Mouse (Mus musculus): Measurements from ENCODE around the gene Bnc2. TPM values are rescaled to one million over a fixed set of nuclear protein-coding genes. Genes with fewer than 3 reads are reported as not detected.

Gene Bnc2
- 0.84 and 1.1 TPM in 2 replicates for polyA plus RNA-seq (2015; fragmentation: Nextera tagmentation; extraction: Ambion mirVana)

DNA sequence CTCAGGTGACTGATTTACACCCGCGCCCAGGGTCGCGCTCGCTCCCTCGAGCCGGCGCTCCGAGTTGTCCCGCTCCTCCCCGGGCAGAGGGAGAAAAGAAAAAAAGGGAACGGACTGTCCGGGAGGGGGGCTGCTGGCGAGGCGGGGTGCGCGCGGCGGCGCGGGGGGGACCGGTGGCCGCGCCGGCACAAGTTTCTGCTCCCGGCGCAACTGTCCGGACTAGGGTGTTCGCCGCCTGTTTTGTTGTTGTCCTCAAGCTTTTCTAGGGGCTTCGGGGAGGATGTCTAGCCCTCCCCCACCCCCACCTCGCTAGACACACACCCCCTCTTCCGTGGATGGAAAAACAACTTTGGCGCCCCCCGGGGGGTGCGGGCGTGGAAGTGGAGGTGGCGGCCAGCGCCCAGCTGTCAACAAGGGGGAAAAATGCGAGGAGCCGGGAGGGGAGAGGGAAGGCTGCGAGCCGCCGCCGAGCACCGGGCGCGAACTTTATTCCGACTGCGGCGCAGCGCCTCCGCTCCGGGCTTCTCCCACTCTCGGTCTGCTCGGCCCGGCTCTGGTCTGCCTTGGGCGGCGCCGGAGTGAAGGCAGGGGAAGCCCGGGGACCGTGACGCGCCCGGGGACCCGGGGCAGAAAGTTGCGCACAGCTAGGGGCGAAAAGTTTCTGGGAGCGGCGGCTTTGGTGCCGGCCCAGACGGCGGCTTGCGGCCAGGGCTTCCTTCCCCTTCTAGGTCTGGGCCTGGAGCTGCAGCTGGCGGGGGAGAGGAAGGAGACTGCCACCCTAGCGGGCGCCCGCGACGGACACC is at the start of gene Bnc2:
TSS of gene Bnc2 (minus strand) at position 105 of the 803 bp plus-strand sequence.
- DNase-seq (ENCODE audit: low spot score): no peak

DNA sequence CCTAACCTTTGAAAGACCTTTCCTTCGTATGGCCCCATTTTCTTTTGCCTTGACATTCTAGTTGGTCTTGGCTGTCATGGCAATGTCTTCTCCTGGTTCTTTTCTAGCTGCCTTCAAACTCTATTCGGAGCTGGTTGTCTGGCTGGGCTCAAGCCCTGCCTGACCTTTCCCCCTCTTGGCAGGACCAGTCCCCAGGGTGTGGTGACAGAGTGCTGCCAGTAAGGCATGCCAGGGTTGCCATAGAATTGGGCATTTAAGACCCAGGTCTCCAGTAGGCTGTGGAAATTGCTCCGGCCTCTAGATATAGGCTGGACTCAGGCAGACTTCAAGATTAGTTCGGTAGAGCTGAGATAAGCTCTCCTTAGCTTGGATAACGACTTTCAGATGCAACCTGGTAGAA is 32.9 kb upstream of the Bnc2 start:
- no peak for DNase-seq (ENCODE audit: low spot score)

GRCm38 (mm10) chr4:84685521-84686366 is 10.7 kb upstream of the Bnc2 start:
- no peak for DNase-seq (ENCODE audit: low spot score)

DNA sequence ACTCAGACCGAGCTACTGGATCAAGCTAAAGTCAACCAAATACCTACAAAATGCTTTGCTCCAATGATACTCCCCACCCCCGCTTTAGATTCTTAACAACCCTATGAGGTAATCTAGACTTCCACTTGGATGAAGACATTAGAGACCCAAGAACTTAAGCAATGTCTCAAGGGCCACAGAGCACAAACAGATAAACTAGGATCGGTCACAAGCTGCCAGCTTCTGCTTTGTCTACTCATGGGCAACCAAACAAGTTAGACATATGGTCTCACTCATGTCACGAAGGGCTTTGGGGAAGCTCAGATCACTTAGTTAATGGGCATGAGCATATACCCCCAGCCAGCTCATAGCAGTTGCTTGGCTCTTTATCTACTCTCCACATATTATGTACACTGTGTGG is 9.9 kb upstream of the Bnc2 start:
- no peak for DNase-seq (ENCODE audit: low spot score)

GRCm38 (mm10) chr4:84675974-84676315 is 870 bp upstream of the Bnc2 start:
- no peak for DNase-seq (ENCODE audit: low spot score)

GRCm38 (mm10) chr4:84674318-84675170 is 531 bp downstream of the Bnc2 start:
- no peak for DNase-seq (ENCODE audit: low spot score)

DNA sequence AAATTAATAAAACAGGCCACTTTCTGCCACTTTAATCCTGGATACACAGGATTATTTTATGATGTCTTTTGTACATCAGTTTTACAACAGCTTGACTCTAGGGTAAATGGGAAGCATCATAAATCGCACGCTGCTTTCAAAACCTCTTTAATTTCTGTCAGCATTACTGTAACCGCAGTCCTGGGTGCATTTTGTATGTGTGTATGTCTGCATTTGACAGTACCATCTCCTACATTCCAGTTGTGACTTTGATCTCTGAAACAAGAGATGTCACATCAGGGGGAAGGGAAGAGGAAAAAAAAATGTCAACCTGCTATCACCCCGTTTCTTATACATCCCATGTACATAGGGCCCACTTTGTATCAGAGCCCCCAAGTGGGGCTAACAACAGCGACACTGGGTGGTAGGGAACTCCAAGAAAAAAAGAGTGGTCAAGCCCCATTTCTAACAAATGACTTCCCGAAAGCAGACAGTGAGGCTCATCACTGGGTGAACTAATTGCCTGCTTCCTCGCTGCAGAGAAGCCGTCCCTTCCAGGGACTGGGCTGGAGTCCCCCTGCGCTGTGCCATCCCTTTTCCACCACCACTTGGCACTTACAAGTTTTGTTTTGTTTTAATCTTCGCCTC is 1.3 kb downstream of the Bnc2 start:
- DNase-seq (ENCODE audit: low spot score): no peak

GRCm38 (mm10) chr4:84672181-84672791 is 2.8 kb downstream of the Bnc2 start:
- no peak for DNase-seq (ENCODE audit: low spot score)

DNA sequence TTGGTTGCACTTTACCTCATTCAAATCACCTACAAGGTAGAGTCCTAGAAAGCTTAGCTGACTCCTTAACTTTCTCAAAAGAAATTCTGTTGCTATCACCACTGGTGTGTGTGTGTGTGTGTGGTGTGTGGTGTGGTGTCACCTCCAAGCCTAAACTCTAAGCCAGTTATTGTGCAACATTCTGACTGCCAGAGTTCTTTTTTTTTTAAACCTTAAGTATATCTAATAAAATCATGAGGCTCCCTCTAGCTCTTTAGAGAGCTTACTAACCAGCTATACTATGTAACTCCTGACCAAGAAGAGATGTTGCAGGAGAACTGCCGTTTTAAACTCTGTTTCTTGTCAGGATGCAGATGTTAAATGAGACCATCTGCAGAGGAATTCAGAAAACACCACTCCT is 4.1 kb downstream of the Bnc2 start:
- DNase-seq (ENCODE audit: low spot score): no peak

DNA sequence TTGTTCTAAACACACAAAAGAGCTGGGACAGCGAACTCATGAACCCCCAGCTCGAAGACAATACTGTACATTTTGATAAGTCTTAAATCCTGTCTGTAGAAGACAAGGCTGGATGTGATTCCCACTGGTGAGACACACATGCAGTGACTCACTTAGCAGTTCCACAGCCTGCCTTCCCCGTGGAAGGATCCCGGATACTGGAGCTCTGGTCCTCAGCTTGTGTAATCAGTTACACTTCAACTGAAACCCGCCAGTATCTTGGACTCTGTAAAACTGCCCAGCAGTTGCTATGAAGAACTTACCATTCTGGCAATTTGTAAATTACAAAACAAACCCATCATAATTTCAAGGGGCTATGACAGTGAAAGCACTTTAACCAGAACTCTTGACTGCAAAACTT is 5.4 kb downstream of the Bnc2 start:
- DNase-seq (ENCODE audit: low spot score): no peak

- DNase-seq (ENCODE audit: low spot score): no peak
Measured at GRCm38 (mm10) chr4:84668949-84669605, 6.0 kb downstream of the Bnc2 start.

GRCm38 (mm10) chr4:84668226-84668625 is 6.8 kb downstream of the Bnc2 start:
- no peak for DNase-seq (ENCODE audit: low spot score)

GRCm38 (mm10) chr4:84662228-84663065 is 12.6 kb downstream of the Bnc2 start:
- no peak for DNase-seq (ENCODE audit: low spot score)

DNA sequence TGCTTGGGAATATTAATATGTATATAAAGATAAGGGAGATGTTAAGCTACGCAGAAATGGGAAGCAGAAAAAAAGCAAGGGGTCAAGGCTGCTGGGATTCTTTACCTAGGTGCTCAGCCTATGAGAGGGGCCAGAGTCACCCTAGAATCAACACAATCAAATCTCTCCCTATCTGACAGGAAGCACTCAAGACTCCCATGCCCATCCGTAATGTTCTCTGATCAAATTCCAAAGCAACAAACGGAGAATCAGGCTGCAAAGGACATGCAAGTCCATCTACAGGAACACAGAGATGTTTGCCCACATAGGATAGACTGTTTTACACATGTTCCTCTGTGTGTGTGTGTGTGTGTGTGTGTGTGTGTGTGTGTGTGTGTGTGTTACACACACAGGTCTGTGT is 13.7 kb downstream of the Bnc2 start:
- DNase-seq (ENCODE audit: low spot score): no peak

GRCm38 (mm10) chr4:84651786-84652185 is 23.3 kb downstream of the Bnc2 start:
- DNase-seq (ENCODE audit: low spot score): no peak

DNA sequence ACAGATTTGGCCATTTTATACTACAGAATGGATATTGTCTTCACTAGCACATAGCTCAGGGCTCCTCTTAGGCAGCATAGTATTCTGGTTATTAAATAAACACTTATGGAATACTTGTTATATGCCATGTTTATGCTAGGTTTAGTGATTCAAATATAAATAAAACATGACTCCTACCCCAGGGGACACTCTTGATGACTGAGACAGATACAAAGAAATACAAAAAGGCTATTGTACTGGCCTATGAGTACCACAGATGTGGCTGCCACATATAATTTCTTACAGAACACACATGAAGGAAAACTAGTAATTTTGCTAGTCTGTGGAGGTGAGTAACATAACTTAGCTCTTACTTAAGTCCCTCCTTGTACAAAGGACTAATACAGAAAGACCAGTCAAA is 28.5 kb downstream of the Bnc2 start:
- no peak for DNase-seq (ENCODE audit: low spot score)

GRCm38 (mm10) chr4:84639166-84639565 is 35.9 kb downstream of the Bnc2 start:
- DNase-seq (ENCODE audit: low spot score): no peak

DNA sequence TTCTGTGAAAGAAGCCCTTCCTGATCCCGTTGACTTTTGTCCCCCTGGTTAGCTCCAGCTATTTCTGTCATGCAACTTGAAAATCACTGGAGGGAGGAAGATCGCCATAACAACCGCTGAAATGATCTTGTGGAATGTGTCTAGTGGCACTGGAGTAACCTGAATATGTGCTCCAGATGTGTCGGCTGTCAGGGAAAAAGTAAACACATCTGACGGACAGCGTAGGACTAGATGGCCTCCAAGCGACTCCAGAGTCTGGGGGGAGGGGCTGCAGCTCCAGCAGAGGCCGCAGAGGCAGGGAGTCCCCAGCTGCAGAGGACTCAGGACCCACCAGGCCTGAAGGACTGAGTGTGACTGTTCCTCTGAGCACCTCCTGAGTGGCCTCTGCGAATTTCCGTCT is 37.4 kb downstream of the Bnc2 start:
- no peak for DNase-seq (ENCODE audit: low spot score)

DNA sequence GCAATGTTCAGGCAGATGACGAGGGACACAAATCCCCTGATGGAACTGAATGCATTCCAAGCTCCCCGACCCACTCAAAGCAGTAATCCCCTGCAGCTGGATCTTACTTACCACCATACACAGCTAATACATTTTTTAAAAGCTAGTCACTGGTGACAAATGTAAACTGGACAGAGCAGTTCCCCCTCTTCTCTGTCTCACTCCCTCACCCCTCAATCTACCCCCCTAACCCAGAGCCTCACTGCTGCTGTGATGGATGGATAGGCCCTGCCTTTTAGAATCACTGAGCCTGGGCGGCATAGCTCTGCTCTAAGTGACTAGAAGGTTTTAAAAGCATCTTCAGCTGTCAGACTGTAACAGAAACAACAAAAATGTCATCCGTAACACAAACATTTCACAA is 40.3 kb downstream of the Bnc2 start:
- no peak for DNase-seq (ENCODE audit: low spot score)
